Mouse (Mus musculus) neural tube, embryonic 13.5 days (tissue): ENCODE results near the gene Mrpl14. TPM values are rescaled to one million over a fixed set of nuclear protein-coding genes. Genes with fewer than 3 reads are reported as not detected.

ENCODE experiments used
- ATAC-seq: fragments of 200-750 bp; cut with Nextera tagmentation; 2 replicates; pipeline ENCODE4 v1.8.0; 2017; ENCODE audit warnings: low read depth, mild to moderate bottlenecking, moderate TSS enrichment, moderate library complexity
- H3K27ac ChIP-seq: fragments of 300-500 bp; sonication (generic); replicated peaks from 2 replicates; pipeline ENCODE4 v1.5.1; 2015; ENCODE audit warnings: moderate library complexity, mild to moderate bottlenecking, inconsistent platforms
- H3K27me3 ChIP-seq: fragments of 300-500 bp; sonication (generic); 2 replicates; pipeline ENCODE4 v1.6.1; 2015; ENCODE audit warnings: mild to moderate bottlenecking, inconsistent platforms
- H3K36me3 ChIP-seq: fragments of 300-500 bp; sonication (generic); 2 replicates; pipeline ENCODE4 v1.6.1; 2015; ENCODE audit warnings: mild to moderate bottlenecking, inconsistent platforms
- H3K4me1 ChIP-seq: fragments of 300-500 bp; sonication (generic); replicated peaks from 2 replicates; pipeline ENCODE4 v1.6.1; 2015; ENCODE audit warnings: inconsistent platforms
- H3K4me2 ChIP-seq: fragments of 300-500 bp; sonication (generic); 2 replicates; pipeline ENCODE4 v1.6.1; 2015; ENCODE audit warnings: inconsistent platforms, mild to moderate bottlenecking, moderate library complexity
- H3K4me3 ChIP-seq: fragments of 300-500 bp; sonication (generic); 2 replicates; pipeline ENCODE4 v1.5.1; 2015; ENCODE audit warnings: mild to moderate bottlenecking, inconsistent platforms
- H3K9ac ChIP-seq: fragments of 300-500 bp; sonication (generic); 2 replicates; pipeline ENCODE4 v1.6.1; 2015; ENCODE audit warnings: moderate library complexity, mild to moderate bottlenecking, inconsistent platforms
- H3K9me3 ChIP-seq: fragments of 300-500 bp; sonication (generic); 2 replicates; pipeline ENCODE4 v1.6.1; 2016; ENCODE audit warnings: inconsistent platforms
- WGBS: fragments of 180-500 bp; shearing (Covaris S2); methylation state at CpG from one replicate; pipeline ENCODE4 v1.1.7; 2015; 5-methylcytosine and 5-hydroxymethylcytosine counted together
- polyA plus RNA-seq: library from polyadenylated mRNA; unstranded; fragments of >200 nt; fragmentation: Nextera tagmentation; extraction: Ambion mirVana; gene quantifications from 2 replicates; pipeline ENCODE4 v1.2.1, GENCODE M21; 2015

Gene Mrpl14
- polyA plus RNA-seq, 1 experiment from 2014 or later, result 124 TPM

DNA sequence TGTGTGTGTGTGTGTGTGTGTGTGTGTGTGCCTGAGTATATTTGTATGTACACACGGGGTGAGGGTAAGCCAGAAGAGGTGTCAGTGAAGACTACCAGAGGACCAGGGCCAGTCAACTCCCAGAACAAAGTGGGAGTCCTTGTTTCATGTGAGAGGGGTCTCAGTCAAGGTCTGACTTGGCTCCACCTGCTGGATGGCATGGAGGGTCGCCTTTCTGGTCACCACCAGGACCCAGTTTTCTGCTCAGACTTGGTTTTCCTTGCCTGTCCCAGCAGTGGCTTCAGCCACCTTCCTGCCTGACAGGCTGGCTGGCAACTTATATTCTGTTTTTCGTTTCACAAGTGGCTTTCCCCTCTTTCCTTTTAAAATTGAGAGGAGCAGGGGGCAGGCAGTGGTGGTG, 21.3 kb downstream of the Mrpl14 start:
- no peak for ATAC-seq
- 30% methylated on average over 3 of the region's 3 CpGs for WGBS
- H3K36me3 ChIP-seq, result no peaks in the 10 kb centered on the region

DNA sequence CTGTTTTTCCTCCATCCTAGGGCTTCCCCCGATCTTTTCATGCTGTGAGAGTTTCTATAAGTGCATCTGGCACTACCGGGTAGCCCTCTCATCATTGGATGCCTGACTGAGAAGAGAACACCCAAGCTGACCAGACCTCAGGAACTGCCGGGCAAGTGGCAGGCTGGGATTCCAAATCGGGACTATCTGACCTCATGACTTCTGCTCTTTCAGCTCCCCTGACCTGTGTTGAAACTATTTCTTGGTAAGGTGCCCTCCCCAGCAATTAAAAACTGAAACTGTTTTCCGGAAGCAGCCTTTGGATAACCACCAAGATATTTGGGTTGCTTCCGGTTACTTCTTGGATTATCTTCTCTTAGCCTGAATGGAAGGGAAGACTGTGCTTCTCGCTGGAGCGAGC, 22.1 kb downstream of the Mrpl14 start:
- no peak for ATAC-seq
- 85% methylated on average over 8 of the region's 8 CpGs for WGBS
- H3K27ac ChIP-seq, result no peak overlapping the region
- H3K4me2 ChIP-seq, result no peak overlapping the region
- H3K27me3 ChIP-seq, result no peaks in the 10 kb centered on the region
- H3K4me3 ChIP-seq, result no peak overlapping the region
- no peaks in the 10 kb centered on the region for H3K9me3 ChIP-seq
- no peaks in the 10 kb centered on the region for H3K4me1 ChIP-seq
- no peaks in the 10 kb centered on the region for H3K36me3 ChIP-seq
- H3K9ac ChIP-seq, result no peak overlapping the region

More for the DNA sequence above, 21.3 kb downstream of the Mrpl14 start:
- H3K9ac ChIP-seq, result 0 out of 2 replicates have a peak overlapping the region, but pooled peaks have one; percentile 34
- no peaks in the 10 kb centered on the region for H3K4me1 ChIP-seq
- no peak overlapping the region for H3K27ac ChIP-seq
- no peak overlapping the region for H3K4me2 ChIP-seq
- H3K4me3 ChIP-seq, result no peak overlapping the region
- H3K27me3 ChIP-seq, result no peaks in the 10 kb centered on the region
- no peaks in the 10 kb centered on the region for H3K9me3 ChIP-seq

DNA sequence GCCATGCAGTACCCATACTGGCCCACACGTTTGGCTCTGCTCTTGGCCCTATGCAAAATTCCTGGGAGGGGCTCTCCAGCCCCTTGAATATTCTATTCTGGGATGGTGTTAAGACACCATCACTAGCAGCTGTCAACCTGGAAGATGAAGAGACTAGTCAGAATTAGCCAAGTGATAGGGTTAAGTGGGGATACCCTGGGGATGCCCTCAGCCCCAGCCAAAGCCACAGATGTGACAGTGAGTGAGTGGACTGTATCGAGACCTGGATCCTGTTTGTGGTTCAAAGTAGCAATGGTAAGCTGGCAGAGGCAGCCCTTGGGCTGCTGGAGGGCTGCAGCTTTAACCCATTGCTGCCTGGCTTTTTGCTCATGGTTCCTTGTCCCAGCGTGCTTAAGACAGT, 23.7 kb downstream of the Mrpl14 start:
- Histone ChIP-seq H3K4me1 (no peaks in the 10 kb centered on the region), H3K4me3 (no peak overlapping the region), H3K9ac (no peak overlapping the region), H3K9me3 (no peaks in the 10 kb centered on the region), H3K27ac (no peak overlapping the region), H3K4me2 (no peak overlapping the region), H3K36me3 (no peaks in the 10 kb centered on the region), H3K27me3 (no peaks in the 10 kb centered on the region)
- WGBS, result 44% methylated on average over 3 of the region's 3 CpGs
- no peak for ATAC-seq

DNA sequence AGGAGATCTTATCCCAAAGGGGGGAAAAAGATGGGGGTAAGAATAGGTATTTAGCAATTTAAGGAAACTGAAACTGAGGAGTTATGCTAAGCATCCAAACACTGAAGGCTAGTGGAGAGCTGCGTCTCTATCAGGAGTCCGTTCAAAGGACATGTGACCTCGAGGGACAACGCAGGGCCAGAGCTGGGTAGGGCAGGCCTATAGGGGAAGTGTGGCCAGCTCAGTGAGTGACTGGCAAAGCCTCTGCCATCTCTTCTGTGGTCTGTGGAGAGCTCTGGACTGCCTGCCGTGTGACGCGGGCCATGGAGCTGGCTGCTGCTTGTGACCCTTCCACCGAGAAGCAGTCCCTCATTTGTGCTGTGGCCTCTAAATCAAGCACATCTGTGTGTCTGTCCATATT, 24.3 kb downstream of the Mrpl14 start:
- Histone ChIP-seq H3K27ac (no peak overlapping the region), H3K9me3 (no peaks in the 10 kb centered on the region), H3K4me1 (no peaks in the 10 kb centered on the region), H3K27me3 (no peaks in the 10 kb centered on the region), H3K4me2 (no peak overlapping the region), H3K9ac (no peak overlapping the region), H3K36me3 (no peaks in the 10 kb centered on the region), H3K4me3 (no peak overlapping the region)
- 79% methylated on average over 8 of the region's 8 CpGs for WGBS
- no peak for ATAC-seq

- Histone ChIP-seq H3K36me3 (no peaks in the 10 kb centered on the region), H3K4me2 (no peak overlapping the region), H3K4me1 (no peaks in the 10 kb centered on the region), H3K27me3 (no peaks in the 10 kb centered on the region), H3K27ac (no peak overlapping the region), H3K9me3 (no peaks in the 10 kb centered on the region), H3K4me3 (no peak overlapping the region), H3K9ac (no peak overlapping the region)
- no peak for ATAC-seq
- 65% methylated on average over 3 of the region's 3 CpGs for WGBS
Measured at GRCm38 (mm10) chr17:45711525-45711924, 25.4 kb downstream of the Mrpl14 start.

DNA sequence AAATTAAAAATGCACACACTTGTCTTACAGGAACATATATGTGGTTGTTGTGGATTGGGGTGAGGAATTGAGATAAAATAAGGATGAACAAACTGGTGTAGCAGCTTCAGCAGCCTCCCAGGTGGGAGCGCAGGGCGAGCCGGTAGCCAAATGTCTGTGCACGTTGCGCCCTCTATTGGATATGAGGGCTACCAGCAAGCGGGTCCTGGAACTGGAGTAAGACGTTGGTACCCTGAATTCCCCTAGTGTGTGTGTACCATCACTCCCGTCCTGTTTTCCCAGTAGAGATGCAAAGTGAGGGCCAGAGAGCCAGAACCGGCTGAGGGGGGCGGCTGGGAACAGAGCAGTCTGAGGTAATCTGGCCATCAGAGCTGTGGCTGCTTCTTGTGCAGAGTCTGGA, 32.2 kb downstream of the Mrpl14 start:
- no peak overlapping the region for H3K27ac ChIP-seq
- no peaks in the 10 kb centered on the region for H3K27me3 ChIP-seq
- no peak overlapping the region for H3K4me2 ChIP-seq
- ATAC-seq, result peak; percentile 51; the same call in 1 of the 2 replicates
- no peak overlapping the region for H3K4me3 ChIP-seq
- no peak overlapping the region for H3K9ac ChIP-seq
- WGBS, result 9% methylated on average over 10 of the region's 10 CpGs
- H3K9me3 ChIP-seq, result no peaks in the 10 kb centered on the region
- H3K36me3 ChIP-seq, result no peaks in the 10 kb centered on the region
- peaks cover 12% of the 10 kb centered on the region for H3K4me1 ChIP-seq

DNA sequence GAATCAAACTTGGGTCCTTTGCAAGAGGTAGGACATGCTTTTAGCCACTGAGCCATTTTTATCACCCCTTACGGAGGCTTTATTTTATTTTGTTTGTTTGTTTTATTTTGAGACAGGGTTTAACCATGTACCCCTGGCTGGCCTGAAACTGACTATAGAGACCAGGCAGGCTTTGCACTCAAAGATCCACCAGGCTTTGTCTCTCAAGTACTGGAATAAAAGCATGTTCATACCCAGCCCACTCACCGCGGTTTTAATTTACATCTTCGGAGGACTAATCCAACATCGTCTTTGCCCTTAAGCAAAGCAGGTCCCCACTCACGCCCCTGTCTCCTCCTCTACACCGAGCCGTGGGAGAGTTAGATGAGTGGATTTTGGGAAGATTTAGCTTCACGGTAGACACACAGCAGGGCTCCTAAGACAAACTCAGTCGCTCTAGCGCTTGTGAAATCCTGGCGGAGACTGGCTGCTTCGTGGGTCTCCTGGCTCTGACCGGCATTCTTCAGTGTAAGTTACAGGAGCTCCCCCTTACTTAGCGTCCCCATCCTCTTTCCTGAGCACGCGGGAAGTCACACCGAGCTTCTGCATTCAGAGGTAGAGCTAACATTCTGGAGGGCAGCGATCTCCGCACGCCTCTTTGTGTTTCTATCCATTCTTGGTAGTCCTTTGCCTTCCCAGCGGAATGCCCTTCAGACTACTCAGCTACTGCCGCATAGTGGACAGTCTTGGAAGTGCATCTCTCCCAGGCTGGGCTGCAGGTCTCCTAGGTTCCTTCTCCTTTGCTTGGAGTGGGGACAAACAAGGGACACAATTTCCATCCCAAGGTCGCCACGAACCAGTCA, 37.8 kb downstream of the Mrpl14 start:
- Histone ChIP-seq H3K4me1 (peaks cover 17% of the 10 kb centered on the region), H3K9ac (peak overlapping the region; percentile 86), H3K4me3 (peak overlapping the region; percentile 50), H3K27ac (peak overlapping the region; percentile 92), H3K27me3 (no peaks in the 10 kb centered on the region), H3K9me3 (no peaks in the 10 kb centered on the region), H3K36me3 (no peaks in the 10 kb centered on the region), H3K4me2 (peak overlapping the region; percentile 62)
- ATAC-seq, result peak; percentile 78
- 5% methylated on average over 25 of the region's 25 CpGs for WGBS

DNA sequence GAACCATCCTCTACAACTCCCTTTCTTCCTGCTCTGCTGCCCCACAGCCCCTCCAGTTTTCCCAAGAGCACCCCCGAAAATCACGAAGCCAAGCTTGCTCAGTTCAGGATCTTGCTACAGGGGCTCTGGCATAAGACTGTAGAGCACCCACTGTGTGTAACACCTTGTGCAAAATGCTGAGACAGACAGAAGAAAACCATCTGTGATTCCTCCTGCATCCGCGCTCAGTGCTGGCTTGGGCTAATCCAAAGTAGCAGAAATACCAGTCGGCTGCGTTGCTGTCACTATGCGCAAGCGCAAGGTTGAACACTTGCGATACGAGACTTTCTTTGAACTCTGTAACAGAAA, 38.4 kb downstream of the Mrpl14 start:
- Histone ChIP-seq H3K9ac (no peak overlapping the region), H3K9me3 (no peaks in the 10 kb centered on the region), H3K4me3 (no peak overlapping the region; the same call in 1 of the 2 replicates), H3K4me1 (peaks cover 17% of the 10 kb centered on the region), H3K27ac (no peak overlapping the region), H3K27me3 (no peaks in the 10 kb centered on the region), H3K4me2 (no peak overlapping the region), H3K36me3 (no peaks in the 10 kb centered on the region)
- ATAC-seq, result peak; percentile 24
- 85% methylated on average over 10 of the region's 10 CpGs for WGBS

DNA sequence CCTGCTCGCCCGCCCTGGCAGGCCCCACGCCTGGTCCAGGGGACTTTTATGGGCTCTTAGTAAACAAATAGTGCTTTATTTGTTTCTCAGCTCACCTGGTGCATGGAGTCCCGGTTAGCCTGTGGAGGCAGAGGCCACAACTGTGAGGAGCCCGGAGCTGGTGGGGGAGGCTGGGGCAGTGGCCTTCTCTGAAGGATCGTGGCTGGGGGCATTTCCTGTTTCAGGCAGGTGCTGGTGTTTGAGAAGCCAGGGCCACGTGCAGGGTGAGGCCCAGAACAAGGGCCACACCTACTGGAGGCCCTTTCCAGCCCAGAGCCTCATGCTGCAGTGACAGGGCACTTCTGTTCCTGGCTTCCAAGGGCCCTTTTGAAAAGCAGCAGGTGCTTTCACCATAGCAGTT, 40.1 kb downstream of the Mrpl14 start:
- H3K9ac ChIP-seq, result no peak overlapping the region
- H3K4me2 ChIP-seq, result no peak overlapping the region
- H3K27ac ChIP-seq, result no peak overlapping the region
- no peak overlapping the region for H3K4me3 ChIP-seq
- 58% methylated on average over 7 of the region's 7 CpGs for WGBS
- no peak for ATAC-seq
- H3K27me3 ChIP-seq, result no peaks in the 10 kb centered on the region
- no peaks in the 10 kb centered on the region for H3K36me3 ChIP-seq
- H3K9me3 ChIP-seq, result no peaks in the 10 kb centered on the region
- H3K4me1 ChIP-seq, result peaks cover 17% of the 10 kb centered on the region

DNA sequence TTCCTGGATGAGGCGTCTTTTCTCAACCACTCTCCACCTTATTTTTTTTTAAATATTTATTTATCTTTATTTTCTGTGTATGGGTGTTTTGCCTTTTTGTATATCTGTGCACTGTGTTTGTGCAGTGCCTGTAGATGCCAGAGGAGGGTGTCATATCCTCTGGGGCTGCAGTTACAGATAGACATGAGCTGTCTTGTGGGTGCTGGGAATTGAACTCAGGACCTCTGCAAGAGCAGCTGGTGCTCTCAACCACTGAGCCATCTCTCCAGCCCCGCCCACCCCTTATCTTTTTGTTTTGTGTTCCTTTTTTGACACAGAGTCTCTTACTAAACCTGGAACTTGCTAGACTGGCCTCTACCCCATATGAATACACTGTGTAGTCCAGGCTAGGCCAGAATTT, 41.4 kb downstream of the Mrpl14 start:
- H3K9ac ChIP-seq, result no peak overlapping the region
- ATAC-seq, result no peak
- 88% methylated on average over 2 of the region's 2 CpGs for WGBS
- H3K27me3 ChIP-seq, result peaks cover 10% of the 10 kb centered on the region
- no peaks in the 10 kb centered on the region for H3K9me3 ChIP-seq
- peaks cover 14% of the 10 kb centered on the region for H3K4me1 ChIP-seq
- H3K4me3 ChIP-seq, result no peak overlapping the region
- no peak overlapping the region for H3K27ac ChIP-seq
- no peak overlapping the region for H3K4me2 ChIP-seq
- H3K36me3 ChIP-seq, result no peaks in the 10 kb centered on the region

DNA sequence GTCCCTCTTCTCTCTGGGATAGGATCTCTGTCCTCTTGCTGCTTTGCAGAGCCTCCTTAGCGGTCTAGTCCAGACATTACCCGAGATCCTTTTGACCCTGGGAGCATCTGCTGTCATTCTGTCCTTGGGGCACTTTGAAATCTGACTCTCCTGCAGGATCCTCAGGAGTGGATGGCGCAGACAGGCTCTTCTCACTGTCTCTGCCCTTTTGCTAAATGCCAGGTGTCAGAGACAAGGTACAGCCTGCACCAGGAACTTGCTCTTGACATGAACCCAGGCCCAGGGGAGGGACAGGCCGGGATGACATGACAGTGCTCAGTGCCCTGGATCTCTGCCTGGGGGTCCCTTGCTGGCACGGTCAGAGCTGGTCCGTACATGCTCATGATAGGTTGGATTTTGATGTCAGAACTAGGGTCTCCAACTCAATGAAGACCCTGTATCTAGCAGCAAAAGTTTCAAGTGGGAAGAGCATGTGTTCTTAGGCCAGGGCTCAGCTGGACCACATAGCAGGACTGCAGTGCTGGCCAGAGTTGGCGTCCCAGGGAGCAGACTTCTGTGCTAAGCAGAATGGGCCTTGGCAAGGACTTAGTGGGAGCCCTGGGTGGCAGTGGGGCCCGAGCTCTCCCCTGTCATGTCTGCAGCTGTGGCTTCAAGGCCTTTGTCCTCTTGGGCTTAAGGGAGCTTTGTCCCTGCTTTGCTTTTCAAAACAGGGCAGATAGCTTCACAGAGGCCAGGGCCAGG, 42.0 kb downstream of the Mrpl14 start:
- H3K9ac ChIP-seq, result no peak overlapping the region
- H3K36me3 ChIP-seq, result no peaks in the 10 kb centered on the region
- H3K4me3 ChIP-seq, result no peak overlapping the region
- 60% methylated on average over 8 of the region's 8 CpGs for WGBS
- H3K9me3 ChIP-seq, result no peaks in the 10 kb centered on the region
- H3K4me1 ChIP-seq, result peaks cover 9% of the 10 kb centered on the region
- H3K27ac ChIP-seq, result no peak overlapping the region
- peaks cover 17% of the 10 kb centered on the region for H3K27me3 ChIP-seq
- no peak overlapping the region for H3K4me2 ChIP-seq
- ATAC-seq, result no peak

- Histone ChIP-seq H3K36me3 (no peaks in the 10 kb centered on the region), H3K27ac (no peak overlapping the region), H3K4me1 (peaks cover 15% of the 10 kb centered on the region), H3K9me3 (no peaks in the 10 kb centered on the region), H3K4me3 (no peak overlapping the region), H3K27me3 (peaks cover 22% of the 10 kb centered on the region), H3K9ac (no peak overlapping the region), H3K4me2 (no peak overlapping the region)
- no peak for ATAC-seq
- 73% methylated on average over 10 of the region's 10 CpGs for WGBS
Measured at GRCm38 (mm10) chr17:45729387-45729786, 43.3 kb downstream of the Mrpl14 start.
